Mouse (Mus musculus) kidney, adult 8-10 months (tissue): Measurements from ENCODE around the gene Wiz.
A peak's percentile ranks its signal among the peaks of the same experiment; 100 is the strongest.

Source experiments
- DNase-seq, 2 experiments: peaks; one replicate each; pipeline ENCODE4 v3.0.0; 2022

Gene Wiz

GRCm38 (mm10) chr17:32377137-32377536 is 12.1 kb downstream of the Wiz start:
- no peak for DNase-seq

GRCm38 (mm10) chr17:32376475-32376874 is 12.8 kb downstream of the Wiz start:
- no peak for DNase-seq

- no peak for DNase-seq
Measured at GRCm38 (mm10) chr17:32368991-32369578, 20.2 kb downstream of the Wiz start.

GRCm38 (mm10) chr17:32367706-32368105 is 21.5 kb downstream of the Wiz start:
- no peak for DNase-seq

GRCm38 (mm10) chr17:32365296-32365695 is 23.9 kb downstream of the Wiz start:
- no peak for DNase-seq

GRCm38 (mm10) chr17:32364850-32365249 is 24.4 kb downstream of the Wiz start:
- no peak for DNase-seq

- DNase-seq = peak; percentile 84 to 88
Measured at GRCm38 (mm10) chr17:32364331-32364730, 24.9 kb downstream of the Wiz start.

GRCm38 (mm10) chr17:32363821-32364301 is 25.4 kb downstream of the Wiz start:
- DNase-seq = no peak

GRCm38 (mm10) chr17:32362686-32363085 is 26.6 kb downstream of the Wiz start:
- no peak for DNase-seq

GRCm38 (mm10) chr17:32359928-32360327 is 29.3 kb downstream of the Wiz start:
- no peak for DNase-seq

- no peak for DNase-seq
Measured at GRCm38 (mm10) chr17:32358943-32359340, 30.3 kb downstream of the Wiz start.

GRCm38 (mm10) chr17:32358192-32358942 is 30.9 kb downstream of the Wiz start:
- DNase-seq = no peak

- no peak for DNase-seq
Measured at GRCm38 (mm10) chr17:32356766-32357760, 32.2 kb downstream of the Wiz start.

GRCm38 (mm10) chr17:32356281-32356680 is 33.0 kb downstream of the Wiz start:
- no peak for DNase-seq

- no peak for DNase-seq
Measured at GRCm38 (mm10) chr17:32355031-32355430, 34.2 kb downstream of the Wiz start.

GRCm38 (mm10) chr17:32354211-32354610 is 35.0 kb downstream of the Wiz start:
- DNase-seq = no peak

GRCm38 (mm10) chr17:32353696-32354095 is 35.5 kb downstream of the Wiz start:
- DNase-seq = peak; percentile 95 to 97

GRCm38 (mm10) chr17:32351726-32352125 is 37.5 kb downstream of the Wiz start:
- DNase-seq = no peak

- no peak for DNase-seq
Measured at GRCm38 (mm10) chr17:32351269-32351668, 38.0 kb downstream of the Wiz start.

GRCm38 (mm10) chr17:32350382-32350983 is 38.8 kb downstream of the Wiz start, which contains the start of gene Akap8l:
Gene Akap8l, minus strand, starts transcription at chr17:32350607.
- peak; percentile 98 to 99 for DNase-seq

GRCm38 (mm10) chr17:32349851-32350381 is 39.3 kb downstream of the Wiz start:
- DNase-seq = no peak

- DNase-seq = peak in 1 of 2 experiments; percentile 34
Measured at GRCm38 (mm10) chr17:32349037-32349732, 40.1 kb downstream of the Wiz start.
